Mouse (Mus musculus): ENCODE measurements around the gene Nmu.

- no peak for TF ChIP-seq CTCF (IDR thresholded peaks at IDR 0.05; ENCODE audit: extremely low read depth, insufficient read depth, insufficient read length, insufficient replicate concordance)
- TF ChIP-seq POLR2A (IDR thresholded peaks at IDR 0.05; ENCODE audit: low read depth, low read length): no peak
Observed at GRCm38 (mm10) chr5:76285699-76286098, 77.9 kb downstream of the Nmu start.

All from spleen, adult 2 months (tissue).